Mouse (Mus musculus): ENCODE measurements around the gene Fam213a.

Fam213a gene

GRCm38 (mm10) chr14:40962365-40963290 lies 51.0 kb downstream of the Fam213a start:
- peak; percentile 45 for DNase-seq

- no peak for DNase-seq
These were observed 53.4 kb downstream of the Fam213a start for GRCm38 (mm10) chr14:40960237-40960636.

GRCm38 (mm10) chr14:40959586-40959985 lies 54.0 kb downstream of the Fam213a start:
- DNase-seq = no peak

- peak; percentile 72 for DNase-seq
These were observed 54.6 kb downstream of the Fam213a start for GRCm38 (mm10) chr14:40958986-40959381.

DNA sequence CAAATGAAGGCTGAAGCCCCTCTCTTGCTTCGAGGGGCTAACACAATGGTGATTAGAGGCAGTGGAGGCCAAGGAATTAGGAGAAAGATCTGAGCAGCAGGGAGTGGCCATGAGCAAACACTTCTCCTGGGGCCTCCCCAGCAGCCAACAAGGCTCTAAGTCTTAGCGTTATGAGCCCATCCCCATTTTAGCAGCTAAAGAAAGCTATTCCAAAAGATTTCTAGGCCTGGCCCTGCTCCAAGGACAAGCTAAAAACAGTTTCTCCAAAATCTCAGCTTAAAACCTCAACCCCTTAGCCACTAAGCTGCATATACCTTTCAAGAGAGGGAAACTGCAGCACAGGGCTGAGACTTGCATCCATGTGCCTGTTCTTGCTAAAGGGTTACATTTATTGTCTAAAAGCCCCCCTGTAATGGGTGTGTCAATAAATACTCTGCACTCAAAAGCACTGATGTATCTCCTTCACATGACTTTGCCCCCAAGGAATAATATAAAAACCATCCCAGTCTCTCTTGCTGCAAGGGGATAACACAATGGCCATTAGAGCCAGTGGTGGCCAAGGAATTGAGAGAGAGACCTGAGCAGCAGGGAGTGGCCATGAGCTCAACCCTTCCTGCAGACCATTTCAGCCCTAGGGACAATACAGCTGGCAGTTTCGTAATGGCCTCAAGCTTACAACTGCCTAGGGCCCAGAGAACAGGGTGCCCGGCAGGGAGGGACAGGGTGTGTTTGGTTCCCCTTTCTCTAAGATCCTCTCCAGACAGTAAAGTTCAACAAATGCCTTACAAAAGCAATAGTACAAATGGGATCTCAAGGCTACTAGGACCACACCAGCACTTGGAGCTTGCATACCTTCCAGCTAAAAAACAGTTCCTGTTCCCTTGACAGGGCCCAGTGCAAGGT lies 55.3 kb downstream of the Fam213a start:
- DNase-seq = no peak

DNA sequence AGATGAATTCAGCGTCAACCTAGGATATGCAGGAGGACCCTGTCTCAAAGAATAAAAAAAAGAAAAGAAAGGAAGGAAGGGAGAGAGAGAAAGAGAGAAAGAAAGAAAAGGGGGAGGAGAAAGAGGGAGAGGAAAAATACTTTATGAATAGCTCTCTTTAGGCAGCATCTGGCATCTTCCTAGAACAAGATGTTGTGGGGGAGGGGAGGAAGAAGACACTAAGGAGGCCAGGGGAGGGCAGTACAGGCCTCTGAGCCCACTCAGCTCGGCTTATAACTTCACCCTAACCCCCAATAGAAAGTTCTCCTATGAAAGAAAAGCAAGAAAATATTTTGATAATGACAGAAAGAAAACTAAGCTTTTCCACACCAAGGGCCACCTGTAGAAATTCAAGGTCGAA lies 56.0 kb downstream of the Fam213a start:
- no peak for DNase-seq

- peak; percentile 69 for DNase-seq
These were observed 57.1 kb downstream of the Fam213a start for GRCm38 (mm10) chr14:40956252-40957146.

DNA sequence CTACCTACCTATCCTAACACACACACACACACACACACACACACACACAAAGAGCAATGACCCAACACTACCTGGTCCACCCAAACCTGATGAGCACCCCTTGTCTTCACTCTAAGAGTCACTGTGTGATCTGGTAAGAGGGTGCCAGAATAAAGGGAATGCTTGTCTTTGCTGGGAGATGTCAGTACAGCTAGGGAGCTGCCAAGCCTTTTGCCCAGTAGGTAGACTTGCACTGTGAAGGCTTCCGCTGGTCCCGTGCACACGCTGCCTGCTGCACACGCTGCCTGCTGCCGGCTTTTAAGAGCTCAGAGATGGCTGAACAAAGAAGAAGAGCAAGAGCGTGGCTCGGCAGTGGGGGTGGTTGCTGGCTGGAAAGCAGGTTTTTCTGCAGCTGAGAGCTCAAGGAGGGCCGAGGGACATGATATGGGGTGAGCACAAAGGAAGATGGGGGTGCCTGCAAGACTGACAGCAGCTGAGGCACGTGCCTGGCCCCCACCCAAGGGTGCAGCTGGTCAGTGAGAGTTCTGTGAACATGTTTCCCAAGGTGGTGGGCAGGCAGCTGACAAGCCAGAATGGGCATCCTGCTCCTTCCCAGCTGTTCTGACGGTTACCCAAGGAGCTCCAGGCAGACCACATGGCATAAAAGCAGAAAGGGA lies 57.9 kb downstream of the Fam213a start:
- DNase-seq = no peak

DNA sequence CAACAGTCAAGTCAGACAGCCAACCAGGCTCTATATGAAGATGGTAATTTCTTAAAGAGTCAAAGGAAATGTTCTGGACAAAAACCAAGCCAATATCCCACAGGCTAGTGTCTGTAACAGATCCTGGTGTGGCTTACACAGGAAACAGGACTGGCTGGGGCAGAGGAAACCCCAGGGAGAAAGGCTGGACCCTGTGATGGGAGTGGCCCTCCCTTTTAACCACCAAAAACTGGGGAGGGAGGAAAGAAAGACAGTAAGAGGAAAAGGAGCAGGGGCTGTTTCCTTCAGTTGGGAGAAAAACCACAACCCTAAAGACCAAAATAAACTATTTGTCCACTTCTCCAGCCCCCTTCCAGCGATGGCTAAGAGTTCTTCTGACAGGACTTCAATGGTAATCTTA lies 58.4 kb downstream of the Fam213a start:
- no peak for DNase-seq

- no peak for DNase-seq
These were observed 60.2 kb downstream of the Fam213a start for GRCm38 (mm10) chr14:40953381-40953780.

DNA sequence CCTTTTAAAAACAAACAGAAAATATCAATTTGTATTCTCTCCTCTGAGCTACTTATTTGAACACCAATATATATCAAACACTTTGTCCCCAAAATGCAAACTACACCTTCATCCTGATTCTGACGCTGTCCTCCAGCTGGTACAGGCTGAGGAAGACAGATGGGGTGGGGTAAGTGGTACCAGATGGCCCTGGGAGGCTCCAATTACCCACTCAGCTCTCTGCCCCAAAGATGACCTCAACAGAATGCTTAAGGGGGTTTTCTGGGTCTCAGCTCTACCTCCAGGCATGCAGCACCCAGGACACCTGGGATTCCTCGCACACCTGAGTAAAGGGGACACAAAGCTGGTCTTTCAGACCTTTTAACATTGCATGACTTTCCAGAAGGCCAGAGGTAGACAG lies 60.9 kb downstream of the Fam213a start:
- no peak for DNase-seq

DNA sequence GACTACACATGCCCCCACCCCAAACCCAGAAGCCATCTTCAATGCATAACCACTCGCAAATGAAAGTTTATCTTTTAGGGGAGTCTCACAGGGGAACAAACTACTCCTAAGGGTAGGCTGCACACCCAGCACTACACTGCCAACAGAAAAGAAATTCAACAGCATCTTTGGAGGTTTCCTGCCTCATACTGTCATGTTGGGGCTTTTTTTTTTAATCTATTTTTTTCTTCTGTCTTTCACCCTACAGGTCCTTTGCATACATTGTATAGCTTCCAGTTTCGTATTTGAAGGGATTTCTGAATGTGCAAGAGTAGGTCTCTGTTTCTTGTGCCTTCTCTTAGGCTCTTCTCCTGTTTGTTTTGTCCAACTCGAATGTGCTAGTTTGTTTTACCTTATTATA lies 61.3 kb downstream of the Fam213a start:
- DNase-seq = no peak

DNA sequence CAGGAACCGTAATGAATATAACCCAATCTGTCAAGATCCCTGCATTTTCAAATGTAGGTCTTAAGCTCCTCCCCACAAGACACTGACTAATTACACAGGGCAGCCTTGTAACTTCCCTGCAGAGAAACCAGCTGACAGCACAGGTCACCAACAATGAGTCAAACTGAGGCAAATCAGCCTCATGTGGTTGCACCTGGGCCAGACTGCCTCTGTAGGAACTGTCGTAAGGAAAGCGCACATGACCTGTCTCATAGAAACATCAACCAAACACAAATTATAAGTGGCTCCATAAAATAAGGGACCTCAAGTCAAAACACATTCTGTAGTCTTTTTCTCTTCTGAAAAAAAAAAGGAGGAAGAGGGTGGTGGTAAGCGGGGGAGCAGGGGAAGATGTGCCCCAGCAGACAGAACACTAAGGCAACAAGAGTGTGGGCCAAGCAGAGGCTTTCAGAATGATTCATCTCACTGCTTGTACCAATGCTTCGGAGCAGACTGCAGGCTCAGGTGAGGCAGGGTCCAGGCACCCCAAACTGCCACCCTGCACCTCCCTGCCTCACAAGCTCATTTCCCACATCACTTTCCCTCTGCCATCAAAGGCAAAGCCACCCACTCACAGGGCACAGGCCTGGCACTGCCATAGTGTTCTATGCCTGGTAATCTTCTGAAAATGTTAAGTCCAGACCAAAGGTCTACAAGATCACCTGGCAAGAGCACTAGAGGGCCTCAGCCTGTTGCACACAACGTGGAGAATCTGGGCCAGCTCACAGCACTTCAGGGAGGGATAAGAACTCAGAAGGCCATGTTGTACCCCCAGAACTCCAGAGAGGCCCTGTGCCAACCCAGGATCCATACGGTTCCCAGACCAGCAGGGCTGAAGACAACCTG lies 63.6 kb downstream of the Fam213a start:
- DNase-seq = no peak

GRCm38 (mm10) chr14:40949047-40949446 lies 64.5 kb downstream of the Fam213a start:
- DNase-seq = no peak

DNA sequence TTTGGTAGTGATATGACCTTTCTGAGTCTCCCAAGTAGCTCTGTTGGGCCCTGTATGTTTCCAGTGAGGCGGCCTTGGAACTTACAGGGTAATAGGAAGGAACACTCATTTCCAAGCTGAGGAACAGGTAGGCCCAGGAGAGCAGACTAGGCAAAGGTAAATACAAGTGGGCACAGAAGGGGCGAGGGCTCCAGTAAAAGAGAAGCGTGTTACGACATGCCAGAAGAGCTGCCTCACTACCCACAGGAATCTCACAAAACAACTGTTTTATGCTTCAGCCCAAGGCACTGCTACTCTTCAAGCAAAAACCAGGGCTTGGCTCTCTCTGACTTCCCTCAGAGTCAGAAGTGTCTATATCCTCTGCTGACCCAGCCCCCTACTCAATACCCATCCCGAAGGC lies 65.1 kb downstream of the Fam213a start:
- DNase-seq = no peak

GRCm38 (mm10) chr14:40947431-40948394 lies 65.9 kb downstream of the Fam213a start:
- peak; percentile 57 for DNase-seq

- no peak for DNase-seq
These were observed 69.8 kb downstream of the Fam213a start for GRCm38 (mm10) chr14:40943802-40944201.
